Mouse (Mus musculus) heart, postnatal 10 days (tissue): ENCODE measurements around the gene Peli2. TPM values are rescaled to one million over a fixed set of nuclear protein-coding genes. Genes with fewer than 3 reads are reported as not detected.

Source experiments
- DNase-seq, 2 experiments: peaks; one replicate each; pipeline ENCODE4 v3.0.0; 2021
- intact Hi-C: fragments of 180-260 bp; cut with DNase I; formaldehyde crosslinking; loops from one replicate; pipeline ENCODE4 v1.15.1; 2025
- total RNA-seq, 2 experiments: library from RNA; stranded (reverse); gene quantifications; 2 replicates each; pipeline ENCODE4 v1.2.3; 2021

Gene Peli2
- total RNA-seq, 2 experiments from 2014 or later = 12.6 to 17.4 TPM

DNA sequence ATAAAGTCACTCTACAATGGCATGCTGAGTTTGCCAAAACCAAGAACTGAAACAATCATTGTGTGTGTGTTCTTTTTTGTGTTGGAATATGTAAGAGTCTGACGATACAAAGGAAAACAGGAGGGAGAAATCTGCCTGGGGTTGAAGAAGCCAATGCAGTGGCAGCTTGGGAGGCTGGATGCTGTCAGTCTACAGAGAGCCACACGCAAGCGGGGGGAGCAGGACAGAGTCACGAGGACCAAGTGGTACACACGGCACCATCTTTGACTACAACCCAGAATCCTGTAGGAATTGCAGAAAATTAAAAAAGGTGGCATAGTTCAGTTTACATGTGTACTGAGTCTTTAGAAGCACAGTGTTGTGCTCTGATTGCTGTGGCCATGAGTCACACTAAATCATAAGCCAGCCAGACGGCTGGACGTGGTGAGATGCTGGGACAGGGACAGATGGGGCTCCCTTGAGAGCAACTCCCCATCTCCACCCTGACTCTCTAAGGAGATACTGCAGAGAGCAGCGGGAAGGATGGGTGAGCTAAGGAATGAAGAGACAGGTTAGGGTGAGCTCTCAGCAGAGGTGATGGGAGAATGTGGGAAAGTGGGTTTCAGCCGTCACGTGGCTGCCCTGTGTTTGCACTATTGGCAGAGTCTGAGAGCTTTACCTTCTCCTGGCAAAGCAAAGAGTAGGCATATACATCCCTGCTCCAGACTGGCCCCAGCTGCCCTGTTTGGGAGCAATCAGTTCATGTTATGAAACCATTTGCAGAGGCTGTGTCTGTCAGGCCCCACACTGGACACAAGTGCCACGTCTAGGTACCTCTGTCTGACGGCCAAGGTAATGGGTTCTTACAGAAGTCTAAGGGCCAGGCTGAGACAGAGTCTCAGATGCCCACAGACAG is 87.4 kb downstream of the Peli2 start:
- intact Hi-C loops = no loop called here
- no peak for DNase-seq

DNA sequence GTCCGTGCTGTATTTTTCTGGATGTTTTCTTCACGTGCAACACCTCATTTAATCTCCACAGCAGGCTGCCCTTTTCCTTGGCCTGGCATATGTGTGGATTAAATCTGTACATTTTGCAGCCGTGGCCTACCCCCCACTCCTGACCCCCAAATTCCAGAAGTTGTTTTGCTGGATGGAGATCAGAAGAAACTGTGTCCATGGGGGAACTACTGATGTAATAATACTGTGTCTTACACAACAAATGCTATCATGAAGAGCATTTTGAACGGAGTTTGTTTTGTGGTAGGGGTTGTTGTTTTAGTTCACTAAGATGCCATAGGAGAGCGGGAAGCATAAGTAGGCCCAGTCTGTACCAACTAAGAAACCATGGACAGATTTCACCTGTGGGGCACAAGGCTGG is 88.8 kb downstream of the Peli2 start:
- intact Hi-C loops = no loop called here
- no peak for DNase-seq

DNA sequence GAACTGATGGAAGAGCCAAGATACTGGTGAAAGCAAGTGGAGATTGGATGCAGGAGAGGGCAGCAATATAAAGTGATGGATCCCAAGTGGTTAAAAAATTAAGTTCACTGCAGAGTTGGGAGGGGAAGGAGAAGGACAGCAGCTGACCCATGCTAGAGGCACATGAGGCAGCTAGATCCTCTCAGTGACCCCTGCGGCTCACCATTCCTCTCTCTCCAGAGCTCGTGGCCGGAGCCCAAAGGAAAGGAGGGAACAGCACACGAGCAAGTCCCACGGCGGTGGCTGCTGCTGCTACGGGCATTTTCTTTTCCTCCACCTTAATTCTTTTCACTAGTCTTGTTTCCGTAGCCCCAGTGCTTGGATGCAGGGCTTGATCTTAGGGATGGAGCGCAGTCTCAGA is 89.5 kb downstream of the Peli2 start:
- intact Hi-C loops = no loop called here

DNA sequence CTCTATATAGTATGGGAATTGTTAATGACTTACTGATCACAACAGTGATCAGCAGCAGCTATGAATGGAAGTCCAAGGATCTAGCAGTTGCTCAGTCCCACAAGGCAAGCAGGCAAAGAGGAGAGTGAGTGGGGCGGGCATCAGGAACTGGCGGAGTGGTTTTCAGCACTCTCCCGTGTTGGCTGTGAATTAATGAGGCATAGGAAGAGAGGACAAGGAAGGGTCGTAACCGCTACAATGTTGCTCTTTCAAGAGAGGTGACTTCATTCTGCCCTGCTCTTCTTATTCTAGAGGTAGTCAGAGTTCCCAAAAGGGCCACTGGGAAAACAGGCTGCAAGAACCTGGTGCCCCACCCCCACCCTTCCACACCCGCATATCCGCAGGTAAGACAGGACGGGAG is 90.9 kb downstream of the Peli2 start:
- intact Hi-C loops = no loop called here
- DNase-seq = no peak

More for the DNA sequence above, 89.5 kb downstream of the Peli2 start:
- DNase-seq = no peak

DNA sequence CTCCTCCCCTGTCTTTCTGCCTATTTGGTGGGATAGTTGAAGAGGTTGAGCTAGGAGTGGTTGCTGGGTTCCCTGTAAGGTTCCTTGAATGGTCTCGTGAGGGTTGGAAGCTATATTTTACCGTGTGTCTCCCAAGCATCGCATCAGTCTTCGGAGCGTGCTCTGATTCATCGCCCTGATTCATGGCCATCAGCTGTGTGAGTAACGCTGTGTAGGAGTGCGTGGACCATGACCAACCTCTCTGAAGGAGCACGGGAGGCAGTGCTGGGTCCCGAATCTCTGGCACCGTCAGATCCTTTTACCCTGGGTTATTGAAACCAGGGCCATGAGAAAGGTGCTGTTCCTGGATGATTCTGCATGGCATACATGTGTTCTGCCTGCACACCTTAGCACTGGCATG is 92.2 kb downstream of the Peli2 start:
- DNase-seq = no peak
- intact Hi-C loops = no loop called here

DNA sequence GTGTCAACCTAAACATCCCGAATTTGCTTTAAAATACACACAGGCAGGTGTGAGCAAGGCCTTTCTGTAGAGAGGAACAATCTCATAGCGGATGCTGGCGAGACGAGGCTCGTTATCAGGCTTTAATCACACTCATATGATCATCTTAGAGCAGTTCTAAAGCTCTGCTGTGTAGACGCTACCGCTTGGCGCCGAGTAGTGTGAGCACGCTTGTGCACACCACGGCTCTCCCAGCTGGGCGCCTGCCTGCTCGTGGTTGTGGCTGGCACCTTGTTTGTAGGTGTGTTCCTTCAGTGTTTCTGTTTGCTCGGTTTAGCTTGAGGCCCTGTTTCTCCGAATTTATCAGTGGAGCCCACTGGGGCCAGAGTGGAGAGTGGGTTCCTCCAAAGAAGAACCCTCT is 93.0 kb downstream of the Peli2 start:
- DNase-seq = no peak
- intact Hi-C loops = no loop called here

DNA sequence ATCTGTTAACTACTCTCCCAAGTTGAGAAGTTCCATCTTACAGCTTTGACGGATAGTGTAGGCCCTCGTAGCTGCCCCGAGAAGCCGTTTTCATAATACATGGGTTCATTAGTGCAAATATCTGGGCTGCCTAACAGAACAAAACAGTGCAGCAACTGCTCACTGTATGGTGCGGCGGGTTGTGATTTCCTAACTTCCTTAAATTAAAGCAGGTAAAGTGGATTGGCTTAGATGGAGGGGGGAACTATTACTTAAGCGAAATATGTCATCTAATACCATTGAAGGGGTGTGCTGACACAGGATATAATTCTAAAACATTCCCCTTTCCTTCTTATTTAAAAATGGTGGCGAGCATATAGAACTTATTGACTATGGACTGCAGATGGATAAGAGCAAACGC is 101.4 kb downstream of the Peli2 start:
- no peak for DNase-seq
- intact Hi-C loops = no loop called here

DNA sequence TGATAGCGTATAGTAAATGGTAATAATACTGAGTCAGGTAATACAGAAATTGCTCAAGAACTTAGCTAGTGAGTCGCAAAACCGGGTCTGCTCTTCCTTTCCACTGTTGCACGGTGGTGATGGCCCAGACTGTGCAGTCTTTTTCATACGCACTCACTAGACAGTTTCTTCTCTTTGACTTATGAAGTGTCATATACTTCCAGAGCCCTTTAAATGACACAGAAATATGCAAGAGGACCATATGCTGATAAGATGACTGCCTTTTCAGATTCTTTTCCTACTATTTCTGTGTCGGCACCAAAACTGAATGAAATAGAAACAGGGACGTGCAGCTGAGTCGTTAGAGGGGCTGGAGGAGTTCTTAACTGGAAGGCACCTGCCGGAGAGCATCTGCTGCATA is 102.1 kb downstream of the Peli2 start:
- no peak for DNase-seq
- intact Hi-C loops = no loop called here

DNA sequence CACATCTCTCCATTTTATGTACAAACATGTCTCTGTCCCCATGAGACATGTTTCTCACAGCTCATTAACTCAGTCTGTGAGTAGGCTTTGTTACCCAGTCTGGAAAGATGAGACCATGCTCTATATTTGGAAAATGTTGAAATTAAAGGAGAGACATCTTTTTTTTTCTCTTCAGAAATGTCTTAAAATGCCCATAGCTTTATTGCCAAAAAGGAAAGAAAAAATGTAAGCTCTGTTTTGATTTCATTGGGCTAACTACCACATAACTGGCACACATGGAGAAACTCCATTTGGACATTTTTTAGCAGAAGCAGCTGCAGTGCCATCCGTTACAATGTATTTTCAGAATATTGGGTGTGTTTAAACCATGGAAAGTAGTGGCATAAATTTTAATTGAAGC is 103.6 kb downstream of the Peli2 start:
- intact Hi-C loops = no loop called here

DNA sequence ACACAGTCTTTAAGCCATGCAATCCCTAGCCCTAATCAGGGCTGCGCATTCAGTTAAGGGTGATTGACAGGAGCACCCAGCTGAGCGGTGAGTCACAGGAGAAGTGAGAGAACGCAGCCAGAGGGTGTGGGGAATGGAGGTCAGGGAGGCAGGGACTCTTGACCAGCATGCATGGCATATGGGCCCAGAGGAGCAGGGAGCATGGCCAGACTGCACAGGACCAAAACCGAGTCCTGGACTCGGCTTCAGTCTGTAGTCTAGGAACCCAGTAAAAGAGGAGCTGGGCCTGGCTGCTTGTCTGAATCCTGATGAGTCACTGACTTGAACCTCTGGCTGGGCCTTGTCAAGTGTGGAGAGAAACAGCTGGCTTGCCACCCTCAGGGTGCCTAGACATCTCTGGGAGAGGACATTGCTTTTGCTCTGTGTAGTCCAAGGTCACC is 104.3 kb downstream of the Peli2 start:
- DNase-seq = no peak
- intact Hi-C loops = no loop called here

More for the DNA sequence above, 103.6 kb downstream of the Peli2 start:
- no peak for DNase-seq

DNA sequence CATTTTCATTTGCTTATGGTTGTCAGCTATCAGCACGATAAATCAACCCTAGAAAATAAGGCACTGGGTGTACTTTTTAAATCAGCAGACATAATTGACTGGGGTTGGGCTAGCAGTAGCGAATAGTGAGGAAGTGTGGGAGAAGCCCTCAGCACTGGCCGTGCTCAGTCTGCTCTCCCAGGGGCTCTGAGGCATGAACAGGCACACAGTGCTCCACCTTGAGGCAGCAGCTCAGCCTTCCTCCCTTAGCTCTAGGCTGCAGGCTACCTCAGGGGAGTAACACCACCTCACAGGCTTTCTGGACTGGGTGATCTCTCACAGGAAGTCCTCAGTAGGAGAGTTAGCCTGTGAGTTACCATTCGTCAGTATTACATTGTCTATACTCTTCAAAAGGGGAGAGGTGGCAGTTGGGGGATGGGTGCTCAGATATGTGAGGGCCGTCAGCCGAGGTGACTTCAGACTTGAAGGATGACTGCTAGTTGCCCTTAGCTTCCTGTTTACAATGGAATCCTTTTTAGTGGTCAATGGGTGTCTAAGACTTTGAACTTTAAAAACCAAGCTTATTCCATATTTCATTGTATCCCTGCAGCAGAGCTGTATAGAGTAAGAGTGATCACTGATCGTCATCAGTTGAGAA is 105.3 kb downstream of the Peli2 start:
- no peak for DNase-seq
- intact Hi-C loops = no loop called here

DNA sequence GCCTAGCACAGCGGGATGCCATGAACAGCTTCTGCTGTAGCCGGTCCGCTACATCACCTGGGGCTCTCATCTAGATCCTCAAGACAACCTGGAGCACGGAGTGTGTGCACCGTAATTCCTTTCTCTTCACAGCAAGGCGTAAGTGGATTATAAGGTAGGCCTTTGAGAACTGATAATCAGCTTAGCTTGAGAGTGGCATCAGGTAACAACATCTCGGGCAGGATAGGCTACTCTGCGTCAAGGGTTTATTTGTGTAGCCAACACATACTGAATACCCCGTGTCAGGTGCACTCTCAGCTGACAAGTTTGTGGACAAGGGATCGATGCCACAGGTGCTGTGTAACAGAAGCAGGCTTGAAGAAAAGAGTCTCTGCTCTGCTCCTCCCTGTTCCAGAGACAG is 106.1 kb downstream of the Peli2 start:
- DNase-seq = no peak
- intact Hi-C loops = no loop called here

DNA sequence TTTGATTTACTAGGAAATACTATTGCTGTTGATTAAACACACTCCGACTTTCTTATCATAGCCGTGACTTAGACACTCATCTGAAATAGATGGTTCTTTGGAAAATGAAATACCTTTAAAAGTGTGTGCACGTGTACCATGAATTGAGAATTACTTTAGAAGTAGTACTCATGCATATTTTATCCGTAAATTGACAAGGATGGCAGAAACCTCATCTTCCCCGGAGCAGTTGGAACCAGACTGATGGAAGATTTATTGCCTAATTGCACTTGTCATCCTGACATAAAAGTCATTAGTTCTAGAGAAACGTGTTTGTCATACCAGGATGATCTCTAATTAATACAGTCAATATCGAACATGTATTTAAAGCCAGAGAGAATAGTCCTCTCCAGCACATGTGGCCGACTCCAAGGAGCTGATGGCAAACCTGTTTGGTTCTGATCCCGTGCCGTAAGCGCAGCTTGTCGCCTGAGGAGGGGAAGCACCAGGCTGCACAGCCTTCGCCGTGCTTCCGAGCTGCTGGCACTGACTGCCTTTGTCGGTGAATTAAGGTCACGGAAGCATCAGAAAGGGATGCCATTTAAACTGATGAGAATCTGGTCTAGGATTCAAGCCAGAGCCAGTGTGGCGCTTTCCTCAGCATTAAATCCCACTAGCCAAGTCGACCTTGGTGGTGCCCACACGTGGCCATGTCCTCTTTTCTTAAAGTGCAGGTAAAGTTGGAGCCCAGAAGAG is 114.3 kb downstream of the Peli2 start:
- intact Hi-C loops = no loop called here
- no peak for DNase-seq

DNA sequence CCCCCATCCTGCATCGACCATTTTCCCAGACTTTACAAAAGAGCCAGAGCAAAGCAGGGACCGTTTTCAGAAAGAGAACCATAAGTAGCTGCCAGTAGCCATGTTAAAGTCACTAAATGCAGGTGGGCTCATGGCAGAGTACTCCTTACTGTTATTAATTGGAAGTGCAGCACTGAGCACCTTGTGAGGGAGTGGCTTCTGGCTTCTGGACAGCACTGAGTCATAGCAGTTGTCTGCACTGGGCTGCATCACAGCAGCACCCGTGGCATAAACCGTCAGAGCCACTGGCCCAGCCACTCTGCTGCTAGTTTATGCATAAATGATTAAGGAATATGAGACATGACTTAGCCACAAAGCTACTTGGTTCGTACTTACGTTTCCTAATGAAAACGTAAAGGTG is 120.7 kb downstream of the Peli2 start:
- DNase-seq = no peak
- intact Hi-C loops = no loop called here

DNA sequence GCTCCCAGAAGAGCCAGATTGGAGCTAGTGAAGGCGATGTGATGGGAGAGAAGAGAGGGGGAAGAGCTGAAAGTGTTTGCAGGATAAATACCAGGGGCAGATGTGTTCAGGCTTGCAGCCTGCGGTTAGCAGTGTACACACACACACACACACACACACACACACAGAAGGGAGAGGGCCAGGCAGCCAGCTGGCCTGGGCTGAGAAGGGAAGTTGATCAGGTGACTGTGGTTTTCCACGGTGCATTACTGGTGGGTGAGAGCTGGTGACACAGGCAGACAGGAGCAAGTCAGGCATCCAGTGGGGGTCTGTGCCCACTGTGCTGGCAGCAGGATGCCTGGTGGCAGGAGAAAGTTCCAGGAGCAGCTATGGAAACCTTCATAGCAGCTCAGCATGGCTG is 125.6 kb downstream of the Peli2 start:
- intact Hi-C loops = no loop called here
- DNase-seq = peak; percentile 49 to 53

DNA sequence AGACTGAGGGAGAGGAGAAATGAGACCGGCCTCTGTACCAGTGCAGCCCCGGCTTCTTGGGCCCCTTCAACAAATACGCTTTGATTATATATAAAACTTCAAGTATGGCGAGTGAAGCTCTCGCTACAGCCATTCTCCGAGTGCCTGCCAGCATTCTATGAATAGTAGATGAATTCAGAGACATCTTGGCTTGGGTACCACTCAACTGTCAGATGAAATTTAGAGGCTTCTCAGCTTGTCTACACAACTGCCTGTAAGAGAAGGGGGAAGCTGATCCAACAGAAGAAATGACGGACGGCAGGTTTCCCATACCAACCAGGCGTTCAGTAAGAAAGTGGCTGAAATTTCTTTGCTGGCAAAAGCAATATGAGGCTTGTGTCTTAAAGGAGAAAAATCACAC is 126.3 kb downstream of the Peli2 start:
- peak; percentile 20 to 23 for DNase-seq
- intact Hi-C loops = no loop called here

DNA sequence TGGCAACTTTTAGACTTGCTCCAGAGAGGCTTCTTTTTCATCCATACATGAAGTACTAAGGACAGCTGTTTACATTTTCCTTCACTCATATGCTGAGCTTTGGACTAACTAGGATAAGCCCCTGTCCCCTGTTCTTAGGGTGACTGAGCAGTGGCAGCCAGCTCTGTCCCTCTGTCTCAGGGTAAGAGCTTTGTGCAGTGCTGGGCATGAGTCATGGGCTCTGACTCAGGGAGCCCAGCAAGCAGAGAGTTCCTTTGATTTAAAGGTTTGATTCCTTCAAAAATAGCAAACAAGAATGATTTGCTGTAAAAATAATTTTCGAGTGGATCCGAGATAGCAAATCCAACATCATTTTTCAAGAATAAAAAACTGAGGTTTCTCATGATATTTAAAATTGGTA is 128.8 kb downstream of the Peli2 start:
- intact Hi-C loops = no loop called here
- DNase-seq = no peak

DNA sequence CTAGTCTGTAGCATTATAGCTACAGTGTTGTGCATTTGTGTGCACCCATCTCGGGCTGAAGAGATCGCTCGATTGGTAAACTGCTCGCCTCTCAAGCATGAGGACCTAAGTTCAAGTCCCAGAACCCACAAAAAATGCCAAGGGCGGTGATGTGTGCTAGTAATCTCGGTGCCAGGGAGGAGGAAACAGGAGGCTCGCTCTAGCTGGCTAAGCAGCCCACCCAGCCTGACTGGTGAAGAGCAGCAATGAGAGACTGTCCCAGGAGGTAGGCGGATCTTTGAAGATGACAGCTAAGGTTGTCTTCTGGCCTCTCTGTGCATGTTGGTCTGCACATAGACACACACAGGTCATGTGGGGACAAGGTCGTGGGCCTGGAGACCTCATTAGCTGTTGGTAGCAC is 129.3 kb downstream of the Peli2 start:
- intact Hi-C loops = no loop called here
- DNase-seq = no peak

DNA sequence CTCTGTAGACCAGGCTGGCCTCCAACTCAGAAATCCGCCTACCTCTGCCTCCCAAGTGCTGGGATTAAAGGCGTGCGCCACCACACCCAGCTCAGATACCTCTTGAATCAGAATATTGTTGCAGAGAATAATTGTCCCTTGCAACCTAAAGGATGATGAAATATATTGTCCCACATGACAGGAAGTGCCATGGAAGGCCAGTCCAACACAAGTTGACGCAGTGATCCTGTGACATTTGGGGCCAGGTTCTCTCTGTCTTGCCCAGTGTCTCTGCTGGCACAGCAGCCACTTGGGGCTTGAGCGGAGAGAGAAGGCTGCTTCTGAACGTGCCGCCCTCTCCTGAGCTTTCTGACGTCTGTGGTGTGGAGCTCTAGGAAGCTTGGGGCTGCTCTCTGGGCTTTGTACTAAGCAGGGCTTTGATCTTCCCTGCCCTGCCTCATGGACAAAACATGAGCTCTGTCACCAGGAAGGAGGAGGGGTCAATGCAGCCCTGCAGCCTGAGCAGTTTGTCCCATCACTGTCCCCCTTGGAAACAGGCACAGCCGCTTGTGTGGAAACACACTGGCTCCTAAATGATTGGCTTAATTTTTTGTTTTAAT is 130.9 kb downstream of the Peli2 start:
- no peak for DNase-seq
- intact Hi-C loops = no loop called here

DNA sequence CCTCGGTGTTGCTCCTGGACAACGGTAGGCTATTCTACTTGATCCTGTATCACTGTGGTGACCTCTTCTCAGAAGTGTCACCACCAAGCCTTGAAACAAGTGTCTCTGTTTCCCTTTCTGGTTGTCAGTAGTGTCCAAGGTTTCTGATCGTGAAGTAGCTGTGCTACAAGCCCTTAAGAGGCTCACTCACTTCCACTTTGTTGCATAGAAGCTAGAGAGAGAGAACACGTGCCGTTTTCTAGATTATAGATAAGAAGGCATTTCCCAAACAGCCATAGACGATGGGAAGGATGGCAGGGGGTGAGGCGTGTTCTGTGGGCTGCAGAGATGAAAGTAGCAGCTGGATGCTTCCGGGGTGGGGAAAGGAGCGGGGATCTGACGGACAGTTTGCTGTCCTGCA is 132.6 kb downstream of the Peli2 start:
- DNase-seq = no peak
- intact Hi-C loops = no loop called here

DNA sequence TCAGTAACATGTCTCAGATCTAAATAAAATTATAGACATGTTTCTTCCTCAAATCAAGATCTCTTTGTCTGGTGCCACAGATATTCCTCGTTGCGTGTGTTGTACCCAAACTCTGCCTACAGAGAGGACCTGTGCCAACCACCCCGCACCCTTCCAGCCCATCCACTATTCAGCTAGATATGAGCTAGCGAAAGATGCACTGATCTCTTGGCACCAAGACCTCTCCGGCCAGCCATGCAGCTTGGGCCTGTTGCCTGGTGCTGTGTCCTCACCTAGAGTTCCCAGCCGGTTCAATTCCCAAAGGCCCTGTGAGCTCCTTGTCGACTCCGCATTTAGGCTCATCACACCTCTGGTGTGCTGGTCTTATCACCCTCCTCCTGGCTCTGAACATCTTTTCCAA is 134.1 kb downstream of the Peli2 start:
- intact Hi-C loops = no loop called here
- no peak for DNase-seq
